ENCODE assay signal across 8 mouse cellular contexts in the genomic region with DNA sequence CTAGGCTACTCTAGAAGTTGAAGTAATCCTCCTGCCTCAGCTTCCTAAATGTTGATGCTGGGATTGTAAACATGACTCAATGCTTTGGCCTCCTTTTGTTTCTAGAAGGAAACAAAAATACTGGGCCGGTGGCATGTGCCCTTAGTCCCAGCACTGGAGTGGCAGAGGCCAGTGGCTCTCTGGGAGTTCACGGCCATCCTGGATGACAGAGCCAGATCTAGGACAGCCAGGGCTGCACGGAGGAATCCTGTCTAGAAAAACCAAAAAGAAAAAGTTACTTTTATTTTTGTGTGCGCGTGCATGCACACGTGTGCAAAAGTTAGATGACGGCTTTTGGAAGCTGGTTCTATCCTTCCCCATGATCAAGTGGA. TPM values are rescaled to one million over a fixed set of nuclear protein-coding genes. Genes with fewer than 3 reads are reported as not detected.
A peak's percentile ranks its signal among the peaks of the same experiment; 100 is the strongest.
DNase-seq lines count a peak whose midpoint lies in the region; ATAC-seq and TF ChIP-seq lines count a peak whose summit lies in the region.

No protein-coding gene starts in this region.

- H3K9me3 ChIP-seq in heart, embryonic 14.5 days (ENCODE audit: control insufficient read depth, low read length), result no peaks in the 10 kb centered on the region
- H3K9me3 ChIP-seq in heart, embryonic 10.5 days, result no peaks in the 10 kb centered on the region
- H3K9me3 ChIP-seq in midbrain, embryonic 15.5 days, result no peaks in the 10 kb centered on the region
- H3K9me3 ChIP-seq in midbrain, embryonic 14.5 days (ENCODE audit: control insufficient read depth, low read length), result no peaks in the 10 kb centered on the region
- no peaks in the 10 kb centered on the region for H3K9me3 ChIP-seq in intestine, embryonic 16.5 days (ENCODE audit: control insufficient read depth, low read length)
- no peaks in the 10 kb centered on the region for H3K9me3 ChIP-seq in stomach, embryonic 15.5 days

- no peaks in the 10 kb centered on the region for H3K27me3 ChIP-seq in heart, embryonic 14.5 days (ENCODE audit: control insufficient read depth, insufficient read depth, low read length)
- no peaks in the 10 kb centered on the region for H3K27me3 ChIP-seq in heart, embryonic 10.5 days (ENCODE audit: insufficient read depth, poor library complexity, severe bottlenecking)
- H3K27me3 ChIP-seq in midbrain, embryonic 15.5 days (replicated peaks), result no peaks in the 10 kb centered on the region
- no peaks in the 10 kb centered on the region for H3K27me3 ChIP-seq in midbrain, embryonic 14.5 days (ENCODE audit: control insufficient read depth, insufficient read depth, low read length)
- H3K27me3 ChIP-seq in intestine, embryonic 16.5 days (replicated peaks; ENCODE audit: control insufficient read depth, insufficient read depth, low read length), result no peaks in the 10 kb centered on the region
- no peaks in the 10 kb centered on the region for H3K27me3 ChIP-seq in stomach, embryonic 15.5 days (replicated peaks)
- H3K27me3 ChIP-seq in cerebellum, adult 2 months (ENCODE audit: control insufficient read depth, insufficient read depth, low read length), result no peaks in the 10 kb centered on the region

- DNase-seq in heart, embryonic 10.5 days (ENCODE audit: low spot score), result no peak
- DNase-seq in midbrain, embryonic 14.5 days, result no peak
- DNase-seq in urinary bladder, postnatal 10 days (ENCODE audit: low spot score), result no peak
- no peak for DNase-seq in cerebellum, adult 2 months

- TF ChIP-seq POLR2A in cerebellum, adult 2 months (IDR thresholded peaks at IDR 0.05; ENCODE audit: borderline replicate concordance, insufficient read depth, low read length), result no peak

- no peak for TF ChIP-seq CTCF in cerebellum, adult 2 months (IDR thresholded peaks at IDR 0.05; ENCODE audit: borderline replicate concordance, insufficient read depth, low read depth, low read length)

- peak overlapping the region; percentile 79 for H3K9ac ChIP-seq in heart, embryonic 14.5 days (ENCODE audit: low read length)
- no peak overlapping the region for H3K9ac ChIP-seq in midbrain, embryonic 15.5 days
- no peak overlapping the region for H3K9ac ChIP-seq in midbrain, embryonic 14.5 days (replicated peaks; ENCODE audit: low read length)
- H3K9ac ChIP-seq in intestine, embryonic 16.5 days (ENCODE audit: low read depth, low read length), result peak overlapping the region; percentile 75
- no peak overlapping the region for H3K9ac ChIP-seq in stomach, embryonic 15.5 days

- H3K4me2 ChIP-seq in heart, embryonic 14.5 days (ENCODE audit: low read length), result peak overlapping the region; percentile 71
- peak overlapping the region; percentile 59; the same call in 1 of the 2 replicates for H3K4me2 ChIP-seq in midbrain, embryonic 15.5 days
- no peak overlapping the region for H3K4me2 ChIP-seq in midbrain, embryonic 14.5 days (ENCODE audit: low read length)
- H3K4me2 ChIP-seq in intestine, embryonic 16.5 days (ENCODE audit: low read depth, low read length), result peak overlapping the region; percentile 73
- peak overlapping the region; percentile 48 for H3K4me2 ChIP-seq in stomach, embryonic 15.5 days

- peaks cover 21 to 33% of the 10 kb centered on the region in 2 experiments for H3K4me1 ChIP-seq in heart, embryonic 14.5 days (ENCODE audit: control insufficient read depth in 2 of 2, insufficient read depth in 2 of 2, low read length in 2 of 2)
- H3K4me1 ChIP-seq in heart, embryonic 10.5 days, result peaks cover 25% of the 10 kb centered on the region
- H3K4me1 ChIP-seq in midbrain, embryonic 15.5 days, result peaks cover 20% of the 10 kb centered on the region
- peaks cover 11% of the 10 kb centered on the region for H3K4me1 ChIP-seq in midbrain, embryonic 14.5 days (ENCODE audit: control insufficient read depth, insufficient read depth, low read length)
- H3K4me1 ChIP-seq in intestine, embryonic 16.5 days (ENCODE audit: control insufficient read depth, insufficient read depth, low read length), result peaks cover 47% of the 10 kb centered on the region
- H3K4me1 ChIP-seq in stomach, embryonic 15.5 days, result peaks cover 14% of the 10 kb centered on the region; the same call in 1 of the 2 replicates
- peaks cover 6% of the 10 kb centered on the region for H3K4me1 ChIP-seq in cerebellum, adult 2 months (ENCODE audit: control insufficient read depth, insufficient read depth, low read length)

- 89% methylated on average over 7 of the region's 7 CpGs for WGBS in heart, embryonic 14.5 days
- 84% methylated on average over 7 of the region's 7 CpGs for WGBS in heart, embryonic 10.5 days
- 94% methylated on average over 7 of the region's 7 CpGs for WGBS in midbrain, embryonic 15.5 days
- WGBS in midbrain, embryonic 14.5 days, result 95% methylated on average over 7 of the region's 7 CpGs
- 91% methylated on average over 7 of the region's 7 CpGs for WGBS in intestine, embryonic 16.5 days
- 92% methylated on average over 7 of the region's 7 CpGs for WGBS in stomach, embryonic 15.5 days
- WGBS in cerebellum, adult 2 months, result 91% methylated on average over 7 of the region's 7 CpGs

- peak overlapping the region in 1 of 2 experiments; percentile 50; a peak in 2 of 4 replicates for H3K4me3 ChIP-seq in heart, embryonic 14.5 days (ENCODE audit: control insufficient read depth in 1 of 2, insufficient read depth in 1 of 2, low read depth in 1 of 2, low read length in 2 of 2)
- no peak overlapping the region for H3K4me3 ChIP-seq in heart, embryonic 10.5 days
- no peak overlapping the region; the same call in 1 of the 2 replicates for H3K4me3 ChIP-seq in midbrain, embryonic 15.5 days
- no peak overlapping the region for H3K4me3 ChIP-seq in midbrain, embryonic 14.5 days (replicated peaks; ENCODE audit: low read depth, low read length)
- no peak overlapping the region; the same call in 1 of the 2 replicates for H3K4me3 ChIP-seq in intestine, embryonic 16.5 days (ENCODE audit: low read length)
- H3K4me3 ChIP-seq in stomach, embryonic 15.5 days (replicated peaks), result peak overlapping the region; percentile 49; the same call in 1 of the 2 replicates
- H3K4me3 ChIP-seq in cerebellum, adult 2 months (replicated peaks; ENCODE audit: insufficient read depth, low read depth, low read length), result no peak overlapping the region

- H3K27ac ChIP-seq in heart, embryonic 14.5 days (replicated peaks in 1 of 2; ENCODE audit: control insufficient read depth in 1 of 2, insufficient read depth in 1 of 2, low read depth in 2 of 2, low read length in 2 of 2), result peak overlapping the region; percentile 30 to 93; a peak in 2 of 4 replicates
- H3K27ac ChIP-seq in heart, embryonic 10.5 days, result no peak overlapping the region
- no peak overlapping the region for H3K27ac ChIP-seq in midbrain, embryonic 15.5 days
- no peak overlapping the region for H3K27ac ChIP-seq in midbrain, embryonic 14.5 days (replicated peaks; ENCODE audit: low read depth, low read length)
- peak overlapping the region; percentile 92 for H3K27ac ChIP-seq in intestine, embryonic 16.5 days (ENCODE audit: low read length)
- H3K27ac ChIP-seq in stomach, embryonic 15.5 days, result peak overlapping the region; percentile 91; the same call in 1 of the 2 replicates
- no peak overlapping the region for H3K27ac ChIP-seq in cerebellum, adult 2 months (ENCODE audit: insufficient read depth, low read length)

- no peak for ATAC-seq in heart, embryonic 14.5 days (ENCODE audit: insufficient number of reproducible peaks, insufficient read depth, low FRiP score, low read depth)
- ATAC-seq in midbrain, embryonic 15.5 days (replicated peaks), result no peak
- no peak for ATAC-seq in midbrain, embryonic 14.5 days (ENCODE audit: low FRiP score, low TSS enrichment)
- no peak for ATAC-seq in intestine, embryonic 16.5 days
- ATAC-seq in stomach, embryonic 15.5 days (ENCODE audit: insufficient read depth, low FRiP score, low read depth), result no peak

- peaks cover 49% of the 10 kb centered on the region for H3K36me3 ChIP-seq in heart, embryonic 14.5 days (ENCODE audit: control insufficient read depth, insufficient read depth, low read length)
- peaks cover 41% of the 10 kb centered on the region for H3K36me3 ChIP-seq in heart, embryonic 10.5 days
- H3K36me3 ChIP-seq in midbrain, embryonic 15.5 days (replicated peaks), result peaks cover 24% of the 10 kb centered on the region
- H3K36me3 ChIP-seq in midbrain, embryonic 14.5 days (ENCODE audit: control insufficient read depth, insufficient read depth, low read length), result peaks cover 30% of the 10 kb centered on the region
- H3K36me3 ChIP-seq in intestine, embryonic 16.5 days (ENCODE audit: control insufficient read depth, insufficient read depth, low read length), result peaks cover 19% of the 10 kb centered on the region
- peaks cover 16% of the 10 kb centered on the region for H3K36me3 ChIP-seq in stomach, embryonic 15.5 days

RNA-seq across cellular contexts. Expression of a gene that starts 1.4 kb away (rescaled TPM):
- 252 and 254 TPM in 2 replicates for polyA plus RNA-seq in heart, embryonic 14.5 days (2014; fragmentation: Nextera tagmentation; extraction: Ambion mirVana)
- polyA plus RNA-seq in heart, embryonic 10.5 days (2016; fragmentation: Nextera tagmentation; extraction: Ambion mirVana), result 118 and 136 TPM in 2 replicates
- polyA plus RNA-seq in midbrain, embryonic 15.5 days (2015; fragmentation: Nextera tagmentation; extraction: Ambion mirVana), result 92.7 and 94.7 TPM in 2 replicates
- 62.4 and 78.1 TPM in 2 replicates for polyA plus RNA-seq in midbrain, embryonic 14.5 days (2014; fragmentation: Nextera tagmentation; extraction: Ambion mirVana)
- polyA plus RNA-seq in intestine, embryonic 16.5 days (2015; fragmentation: Nextera tagmentation; extraction: Ambion mirVana), result 347 and 378 TPM in 2 replicates
- 175 and 195 TPM in 2 replicates for polyA plus RNA-seq in stomach, embryonic 15.5 days (2015; fragmentation: Nextera tagmentation; extraction: Ambion mirVana)
- 106 and 115 TPM in 2 replicates for polyA plus RNA-seq in cerebellum, adult 2 months (2012; rRNA removed)

RNA-seq across cellular contexts. Expression of a gene that starts 7.3 kb away (rescaled TPM):
- 4.7 and 4.8 TPM in 2 replicates for polyA plus RNA-seq in heart, embryonic 14.5 days (2014; fragmentation: Nextera tagmentation; extraction: Ambion mirVana)
- polyA plus RNA-seq in heart, embryonic 10.5 days (2016; fragmentation: Nextera tagmentation; extraction: Ambion mirVana), result 2.8 and 3.6 TPM in 2 replicates
- polyA plus RNA-seq in midbrain, embryonic 15.5 days (2015; fragmentation: Nextera tagmentation; extraction: Ambion mirVana), result 5.6 and 8.2 TPM in 2 replicates
- 1.7 and 3.3 TPM in 2 replicates for polyA plus RNA-seq in midbrain, embryonic 14.5 days (2014; fragmentation: Nextera tagmentation; extraction: Ambion mirVana)
- polyA plus RNA-seq in intestine, embryonic 16.5 days (2015; fragmentation: Nextera tagmentation; extraction: Ambion mirVana), result 2,407 and 2,590 TPM in 2 replicates
- polyA plus RNA-seq in stomach, embryonic 15.5 days (2015; fragmentation: Nextera tagmentation; extraction: Ambion mirVana), result 340 and 467 TPM in 2 replicates
- polyA plus RNA-seq in cerebellum, adult 2 months (2012; rRNA removed), result 6.9 and 8.3 TPM in 2 replicates

RNA-seq across cellular contexts. Expression of a gene that starts 18.0 kb away (rescaled TPM):
- polyA plus RNA-seq in heart, embryonic 14.5 days (2014; fragmentation: Nextera tagmentation; extraction: Ambion mirVana), result 151 and 155 TPM in 2 replicates
- polyA plus RNA-seq in heart, embryonic 10.5 days (2016; fragmentation: Nextera tagmentation; extraction: Ambion mirVana), result 213 and 221 TPM in 2 replicates
- 175 and 176 TPM in 2 replicates for polyA plus RNA-seq in midbrain, embryonic 15.5 days (2015; fragmentation: Nextera tagmentation; extraction: Ambion mirVana)
- polyA plus RNA-seq in midbrain, embryonic 14.5 days (2014; fragmentation: Nextera tagmentation; extraction: Ambion mirVana), result 168 and 170 TPM in 2 replicates
- 142 and 146 TPM in 2 replicates for polyA plus RNA-seq in intestine, embryonic 16.5 days (2015; fragmentation: Nextera tagmentation; extraction: Ambion mirVana)
- 239 and 240 TPM in 2 replicates for polyA plus RNA-seq in stomach, embryonic 15.5 days (2015; fragmentation: Nextera tagmentation; extraction: Ambion mirVana)
- polyA plus RNA-seq in cerebellum, adult 2 months (2012; rRNA removed), result 366 and 379 TPM in 2 replicates

RNA-seq across cellular contexts. Expression of a gene that starts 37.3 kb away (rescaled TPM):
- polyA plus RNA-seq in heart, embryonic 14.5 days (2014; fragmentation: Nextera tagmentation; extraction: Ambion mirVana), result 1.3 and 2.6 TPM in 2 replicates
- polyA plus RNA-seq in heart, embryonic 10.5 days (2016; fragmentation: Nextera tagmentation; extraction: Ambion mirVana), result 0.24 and 0.81 TPM in 2 replicates
- 7.8 and 9.2 TPM in 2 replicates for polyA plus RNA-seq in midbrain, embryonic 15.5 days (2015; fragmentation: Nextera tagmentation; extraction: Ambion mirVana)
- polyA plus RNA-seq in midbrain, embryonic 14.5 days (2014; fragmentation: Nextera tagmentation; extraction: Ambion mirVana), result 7.9 and 22.6 TPM in 2 replicates
- 0.56 and 0.97 TPM in 2 replicates for polyA plus RNA-seq in intestine, embryonic 16.5 days (2015; fragmentation: Nextera tagmentation; extraction: Ambion mirVana)
- 2.2 TPM in 2 replicates for polyA plus RNA-seq in stomach, embryonic 15.5 days (2015; fragmentation: Nextera tagmentation; extraction: Ambion mirVana)
- polyA plus RNA-seq in cerebellum, adult 2 months (2012; rRNA removed), result 0.16 TPM in 1 of 2 replicates, not detected in the other

RNA-seq across cellular contexts. Expression of a gene that starts 37.6 kb away (rescaled TPM):
- polyA plus RNA-seq in heart, embryonic 14.5 days (2014; fragmentation: Nextera tagmentation; extraction: Ambion mirVana), result 2.1 and 3.7 TPM in 2 replicates
- polyA plus RNA-seq in heart, embryonic 10.5 days (2016; fragmentation: Nextera tagmentation; extraction: Ambion mirVana), result 3.8 and 5.2 TPM in 2 replicates
- polyA plus RNA-seq in midbrain, embryonic 15.5 days (2015; fragmentation: Nextera tagmentation; extraction: Ambion mirVana), result 2.4 and 3.3 TPM in 2 replicates
- polyA plus RNA-seq in midbrain, embryonic 14.5 days (2014; fragmentation: Nextera tagmentation; extraction: Ambion mirVana), result 1.1 and 2.4 TPM in 2 replicates
- polyA plus RNA-seq in intestine, embryonic 16.5 days (2015; fragmentation: Nextera tagmentation; extraction: Ambion mirVana), result 5.2 and 5.9 TPM in 2 replicates
- polyA plus RNA-seq in stomach, embryonic 15.5 days (2015; fragmentation: Nextera tagmentation; extraction: Ambion mirVana), result 6.2 and 6.6 TPM in 2 replicates
- 3.0 and 3.1 TPM in 2 replicates for polyA plus RNA-seq in cerebellum, adult 2 months (2012; rRNA removed)

Comparison
In these comparisons a context has a peak if more than half of its experiments do, and no peak if none do; other contexts are left out.
1. H3K27ac ChIP-seq: peak in heart, embryonic 14.5 days (2 of 2), intestine, embryonic 16.5 days (single experiment) and stomach, embryonic 15.5 days (single experiment); none in heart, embryonic 10.5 days (single experiment), midbrain, embryonic 15.5 days (single experiment), midbrain, embryonic 14.5 days (single experiment) and cerebellum, adult 2 months (single experiment).
2. H3K9ac ChIP-seq: peak in heart, embryonic 14.5 days (single experiment) and intestine, embryonic 16.5 days (single experiment); none in midbrain, embryonic 15.5 days (single experiment), midbrain, embryonic 14.5 days (single experiment) and stomach, embryonic 15.5 days (single experiment).
3. RNA of a gene that starts 7.3 kb away (polyA plus RNA-seq): 2,407 to 2,590 TPM in intestine, embryonic 16.5 days and 340 to 467 TPM in stomach, embryonic 15.5 days; 6.9 to 8.3 TPM in cerebellum, adult 2 months, 5.6 to 8.2 TPM in midbrain, embryonic 15.5 days, 4.7 to 4.8 TPM in heart, embryonic 14.5 days, 1.7 to 3.3 TPM in midbrain, embryonic 14.5 days and 2.8 to 3.6 TPM in heart, embryonic 10.5 days; every median in the first group is over 10 times any median in the second.